Mouse (Mus musculus): ENCODE measurements around the gene Ulk3.
A peak's percentile ranks its signal among the peaks of the same experiment; 100 is the strongest.

DNA sequence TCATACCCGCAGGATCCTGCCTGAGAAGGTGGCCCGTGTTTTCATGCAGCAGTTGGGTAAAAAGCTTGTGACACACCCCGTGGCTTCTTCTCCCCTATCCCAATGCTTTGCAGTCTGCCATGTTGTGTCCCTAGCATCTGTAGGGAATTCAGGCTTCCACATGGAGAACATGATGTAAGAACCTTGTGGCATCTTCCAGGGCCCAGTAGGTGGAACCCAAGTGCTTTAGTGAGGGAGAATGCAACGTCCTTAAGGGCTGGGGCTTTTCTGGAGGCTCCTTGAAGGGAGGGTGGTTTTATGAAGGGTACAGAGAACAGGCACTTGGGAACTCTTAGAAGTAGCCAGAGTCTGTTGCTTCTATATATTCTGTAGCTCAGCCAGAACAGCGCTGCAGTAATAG lies 1.5 kb downstream of the Ulk3 start:
- no peak for TF ChIP-seq CTCF (IDR thresholded peaks at IDR 0.05; ENCODE audit: borderline replicate concordance, insufficient read depth, low read length)
- peak; percentile 29; the same call in 1 of the 2 replicates for TF ChIP-seq POLR2A (IDR thresholded peaks at IDR 0.05; ENCODE audit: low read depth, low read length)
